Mouse (Mus musculus) intestine, embryonic 15.5 days (tissue): ENCODE measurements around the gene Igdcc3. TPM values are rescaled to one million over a fixed set of nuclear protein-coding genes. Genes with fewer than 3 reads are reported as not detected.

Experiments
- ATAC-seq: fragments of 200-750 bp; cut with Nextera tagmentation; 2 replicates; pipeline ENCODE4 v1.8.0; 2017; ENCODE audit warnings: moderate TSS enrichment, moderate library complexity
- H3K27ac ChIP-seq: fragments of 300-500 bp; sonication (generic); 2 replicates; pipeline ENCODE4 v1.5.1; 2015; ENCODE audit warnings: mild to moderate bottlenecking, inconsistent platforms
- H3K27me3 ChIP-seq: fragments of 300-500 bp; sonication (generic); replicated peaks from 2 replicates; pipeline ENCODE4 v1.6.1; 2015; ENCODE audit warnings: inconsistent platforms
- H3K36me3 ChIP-seq: fragments of 300-500 bp; sonication (generic); 2 replicates; pipeline ENCODE4 v1.6.1; 2015; ENCODE audit warnings: inconsistent platforms
- H3K4me1 ChIP-seq: fragments of 300-500 bp; sonication (generic); replicated peaks from 2 replicates; pipeline ENCODE4 v1.6.1; 2015; ENCODE audit warnings: inconsistent platforms
- H3K4me2 ChIP-seq: fragments of 300-500 bp; sonication (generic); replicated peaks from 2 replicates; pipeline ENCODE4 v1.6.1; 2015; ENCODE audit warnings: mild to moderate bottlenecking, inconsistent platforms
- H3K4me3 ChIP-seq: fragments of 300-500 bp; sonication (generic); replicated peaks from 2 replicates; pipeline ENCODE4 v1.5.1; 2015; ENCODE audit warnings: inconsistent platforms
- H3K9ac ChIP-seq: fragments of 300-500 bp; sonication (generic); 2 replicates; pipeline ENCODE4 v1.6.1; 2015; ENCODE audit warnings: inconsistent platforms
- H3K9me3 ChIP-seq: fragments of 300-500 bp; sonication (generic); 2 replicates; pipeline ENCODE4 v1.6.1; 2016; ENCODE audit warnings: inconsistent platforms
- WGBS: fragments of 180-500 bp; shearing (Covaris S2); methylation state at CpG from one replicate; pipeline ENCODE4 v1.1.7; 2015; 5-methylcytosine and 5-hydroxymethylcytosine counted together
- polyA plus RNA-seq: library from polyadenylated mRNA; unstranded; fragments of >200 nt; fragmentation: Nextera tagmentation; extraction: Ambion mirVana; gene quantifications from 2 replicates; pipeline ENCODE4 v1.2.1, GENCODE M21; 2015

Gene Igdcc3
- 0.99 and 1.4 TPM in 2 replicates for polyA plus RNA-seq

GRCm38 (mm10) chr9:65140936-65141305 lies at the start of gene Igdcc3:
Gene Igdcc3, plus strand, starts transcription at chr9:65141189.
- peak; percentile 83 for ATAC-seq
- Histone ChIP-seq H3K4me3 (peak within 1 kb of the TSS; percentile 75), H3K9ac (peak within 1 kb of the TSS; percentile 74), H3K27me3 (peaks cover 6% of the 10 kb centered on the region; the same call in 1 of the 2 replicates), H3K27ac (peak within 1 kb of the TSS; percentile 73), H3K9me3 (no peaks in the 10 kb centered on the region), H3K4me2 (peak within 1 kb of the TSS; percentile 100), H3K36me3 (no peaks in the 10 kb centered on the region), H3K4me1 (peaks cover 17% of the 10 kb centered on the region)
- WGBS, result under 1% methylated on average over 24 of the region's 48 CpGs

GRCm38 (mm10) chr9:65094237-65094636 lies 46.8 kb upstream of the Igdcc3 start:
- no peak overlapping the region for H3K27ac ChIP-seq
- H3K4me2 ChIP-seq, result peak overlapping the region; percentile 20; the same call in 1 of the 2 replicates
- H3K4me3 ChIP-seq, result no peak overlapping the region

GRCm38 (mm10) chr9:65100991-65101685 lies 39.9 kb upstream of the Igdcc3 start, which contains the start of gene Igdcc4:
Gene Igdcc4, plus strand, starts transcription at chr9:65101486.
- Histone ChIP-seq H3K27ac (peak within 1 kb of the TSS; percentile 96), H3K9me3 (no peaks in the 10 kb centered on the region; the same call in 1 of the 2 replicates), H3K9ac (peak within 1 kb of the TSS; percentile 82), H3K4me2 (peak within 1 kb of the TSS; percentile 96), H3K4me3 (peak within 1 kb of the TSS; percentile 93), H3K4me1 (peaks cover 26% of the 10 kb centered on the region), H3K36me3 (no peaks in the 10 kb centered on the region), H3K27me3 (no peaks in the 10 kb centered on the region)
- ATAC-seq, result peak; percentile 62
- WGBS, result 2% methylated on average over 41 of the region's 76 CpGs

More at GRCm38 (mm10) chr9:65094237-65094636, 46.8 kb upstream of the Igdcc3 start:
- Histone ChIP-seq H3K27me3 (no peaks in the 10 kb centered on the region), H3K9ac (no peak overlapping the region), H3K9me3 (no peaks in the 10 kb centered on the region), H3K4me1 (peaks cover 8% of the 10 kb centered on the region), H3K36me3 (no peaks in the 10 kb centered on the region)
- peak; percentile 77 for ATAC-seq
- 43% methylated on average over 6 of the region's 6 CpGs for WGBS

GRCm38 (mm10) chr9:65101686-65102376 lies 39.2 kb upstream of the Igdcc3 start:
- Histone ChIP-seq H3K27ac (peak overlapping the region; percentile 96), H3K9me3 (no peaks in the 10 kb centered on the region; the same call in 1 of the 2 replicates), H3K4me2 (peak overlapping the region; percentile 96), H3K4me3 (peak overlapping the region; percentile 93), H3K4me1 (peaks cover 29% of the 10 kb centered on the region), H3K27me3 (no peaks in the 10 kb centered on the region), H3K9ac (peak overlapping the region; percentile 82), H3K36me3 (no peaks in the 10 kb centered on the region)
- ATAC-seq, result peak; percentile 76
- under 1% methylated on average over 39 of the region's 39 CpGs for WGBS

GRCm38 (mm10) chr9:65102377-65103172 lies 38.4 kb upstream of the Igdcc3 start:
- no peaks in the 10 kb centered on the region; the same call in 1 of the 2 replicates for H3K9me3 ChIP-seq
- H3K36me3 ChIP-seq, result no peaks in the 10 kb centered on the region
- H3K4me2 ChIP-seq, result peak overlapping the region; percentile 96
- no peaks in the 10 kb centered on the region for H3K27me3 ChIP-seq
- peak overlapping the region; percentile 82 for H3K9ac ChIP-seq
- ATAC-seq, result peak; percentile 69
- WGBS, result 3% methylated on average over 36 of the region's 36 CpGs
- H3K4me1 ChIP-seq, result peaks cover 32% of the 10 kb centered on the region
- peak overlapping the region; percentile 93 for H3K4me3 ChIP-seq
- peak overlapping the region; percentile 96 for H3K27ac ChIP-seq

GRCm38 (mm10) chr9:65103173-65103752 lies 37.7 kb upstream of the Igdcc3 start:
- peak overlapping the region; percentile 93 for H3K4me3 ChIP-seq
- no peaks in the 10 kb centered on the region for H3K36me3 ChIP-seq
- ATAC-seq, result no peak
- WGBS, result 34% methylated on average over 8 of the region's 8 CpGs
- peak overlapping the region; percentile 82 for H3K9ac ChIP-seq
- peak overlapping the region; percentile 96 for H3K4me2 ChIP-seq
- H3K27me3 ChIP-seq, result no peaks in the 10 kb centered on the region
- peak overlapping the region; percentile 96 for H3K27ac ChIP-seq
- H3K9me3 ChIP-seq, result no peaks in the 10 kb centered on the region; the same call in 1 of the 2 replicates
- H3K4me1 ChIP-seq, result peaks cover 35% of the 10 kb centered on the region

- Histone ChIP-seq H3K4me3 (no peak overlapping the region), H3K4me1 (peaks cover 47% of the 10 kb centered on the region), H3K9me3 (no peaks in the 10 kb centered on the region), H3K27me3 (no peaks in the 10 kb centered on the region), H3K9ac (no peak overlapping the region), H3K36me3 (no peaks in the 10 kb centered on the region), H3K4me2 (no peak overlapping the region), H3K27ac (peak overlapping the region; percentile 46)
- 51% methylated on average over 4 of the region's 4 CpGs for WGBS
- no peak for ATAC-seq
Observed at GRCm38 (mm10) chr9:65106821-65107220, 34.2 kb upstream of the Igdcc3 start.

GRCm38 (mm10) chr9:65107893-65108292 lies 33.1 kb upstream of the Igdcc3 start:
- WGBS, result 50% methylated on average over 1 of the region's 1 CpGs
- no peaks in the 10 kb centered on the region for H3K36me3 ChIP-seq
- peak overlapping the region; percentile 92; the same call in 1 of the 2 replicates for H3K27ac ChIP-seq
- no peak for ATAC-seq
- no peak overlapping the region for H3K4me2 ChIP-seq
- no peak overlapping the region for H3K4me3 ChIP-seq
- peaks cover 44% of the 10 kb centered on the region for H3K4me1 ChIP-seq
- H3K9ac ChIP-seq, result no peak overlapping the region
- H3K9me3 ChIP-seq, result no peaks in the 10 kb centered on the region
- no peaks in the 10 kb centered on the region for H3K27me3 ChIP-seq

- H3K27me3 ChIP-seq, result no peaks in the 10 kb centered on the region
- peak overlapping the region; percentile 21 for H3K4me3 ChIP-seq
- H3K36me3 ChIP-seq, result 0 out of 2 replicates have a peak, but pooled peaks cover 2% of the 10 kb centered on the region
- peak; percentile 81 for ATAC-seq
- no peaks in the 10 kb centered on the region for H3K9me3 ChIP-seq
- WGBS, result 17% methylated on average over 24 of the region's 24 CpGs
- H3K4me1 ChIP-seq, result peaks cover 30% of the 10 kb centered on the region
- peak overlapping the region; percentile 92 for H3K27ac ChIP-seq
- peak overlapping the region; percentile 61 for H3K4me2 ChIP-seq
- H3K9ac ChIP-seq, result peak overlapping the region; percentile 49
Observed at GRCm38 (mm10) chr9:65109132-65110072, 31.6 kb upstream of the Igdcc3 start.

GRCm38 (mm10) chr9:65111698-65112097 lies 29.3 kb upstream of the Igdcc3 start:
- Histone ChIP-seq H3K27ac (no peak overlapping the region), H3K36me3 (peaks cover 14% of the 10 kb centered on the region; the same call in 1 of the 2 replicates), H3K4me2 (no peak overlapping the region), H3K27me3 (no peaks in the 10 kb centered on the region), H3K4me3 (no peak overlapping the region), H3K9ac (no peak overlapping the region), H3K4me1 (peaks cover 25% of the 10 kb centered on the region), H3K9me3 (no peaks in the 10 kb centered on the region)
- ATAC-seq, result no peak
- 83% methylated on average over 5 of the region's 5 CpGs for WGBS

- Histone ChIP-seq H3K27me3 (no peaks in the 10 kb centered on the region), H3K4me1 (peaks cover 14% of the 10 kb centered on the region), H3K9ac (no peak overlapping the region), H3K4me3 (no peak overlapping the region), H3K9me3 (no peaks in the 10 kb centered on the region), H3K4me2 (no peak overlapping the region), H3K27ac (no peak overlapping the region), H3K36me3 (peaks cover 14% of the 10 kb centered on the region)
- 94% methylated on average over 2 of the region's 2 CpGs for WGBS
- ATAC-seq, result no peak
Observed at GRCm38 (mm10) chr9:65113694-65114093, 27.3 kb upstream of the Igdcc3 start.
